Mouse (Mus musculus) ES-E14 (cell line): Measurements from ENCODE around the gene Tspan3. TPM values are rescaled to one million over a fixed set of nuclear protein-coding genes. Genes with fewer than 3 reads are reported as not detected.

ENCODE experiments used
- DNase-seq: peaks from one replicate; pipeline ENCODE4 v3.0.0-alpha.2; 2013; ENCODE audit warnings: low read depth, low spot score
- H3K27ac ChIP-seq: 2 replicates; pipeline ENCODE4 v1.5.1; 2012; ENCODE audit warnings: low read depth, mild to moderate bottlenecking, low read length, moderate library complexity, mixed read lengths; ENCODE audit not compliant: poor library complexity, insufficient read depth, severe bottlenecking
- H3K36me3 ChIP-seq: 2 replicates; pipeline ENCODE4 v1.6.1; 2012; ENCODE audit warnings: mild to moderate bottlenecking, low read length, moderate library complexity, mixed read lengths; ENCODE audit not compliant: control insufficient read depth, poor library complexity, insufficient read depth, severe bottlenecking
- H3K4me1 ChIP-seq, 2 experiments: fragments of 150-350 bp in 1 of 2; sonication (generic) in 1 of 2; 2 replicates each; pipeline ENCODE4 v1.6.1; 2012; ENCODE audit warnings: low read length in 2 of 2, mild to moderate bottlenecking in 1 of 2, mixed read lengths in 1 of 2; ENCODE audit not compliant: control insufficient read depth in 2 of 2, insufficient read depth in 2 of 2, poor library complexity in 1 of 2
- H3K4me3 ChIP-seq, 2 experiments: fragments of 150-350 bp in 1 of 2; sonication (generic) in 1 of 2; 2 replicates each; pipeline ENCODE4 v1.5.1; 2012; ENCODE audit warnings: low read length in 2 of 2, low read depth in 1 of 2, mild to moderate bottlenecking in 1 of 2, mixed read lengths in 1 of 2; ENCODE audit not compliant: insufficient read depth in 1 of 2, poor library complexity in 1 of 2, severe bottlenecking in 1 of 2
- H3K9ac ChIP-seq: 2 replicates; pipeline ENCODE4 v1.6.1; 2012; ENCODE audit warnings: low read depth, mild to moderate bottlenecking, low read length, mixed read lengths; ENCODE audit not compliant: poor library complexity, insufficient read depth, severe bottlenecking
- H3K9me3 ChIP-seq: fragments of 150-350 bp; sonication (generic); 2 replicates; pipeline ENCODE4 v1.6.1; 2012; ENCODE audit warnings: low read depth, mild to moderate bottlenecking, low read length; ENCODE audit not compliant: control insufficient read depth, insufficient read depth
- CHD2 ChIP-seq: IDR thresholded peaks from 2 replicates; pipeline ENCODE4 v1.6.1; 2014; ENCODE audit warnings: mild to moderate bottlenecking, low read depth, low read length, inconsistent platforms
- HCFC1 ChIP-seq: IDR thresholded peaks from 2 replicates; pipeline ENCODE4 v1.6.1; 2012; ENCODE audit warnings: low read length, inconsistent platforms, borderline replicate concordance; ENCODE audit not compliant: insufficient read depth
- MAFK ChIP-seq: IDR thresholded peaks from 2 replicates; pipeline ENCODE4 v1.6.1; 2014; ENCODE audit warnings: mild to moderate bottlenecking, low read depth, low read length, inconsistent platforms; ENCODE audit not compliant: insufficient read depth
- ZC3H11A ChIP-seq: IDR thresholded peaks from 2 replicates; pipeline ENCODE4 v1.6.1; 2012; ENCODE audit warnings: low read depth, mild to moderate bottlenecking, inconsistent platforms, low read length, borderline replicate concordance
- ZNF384 ChIP-seq: IDR thresholded peaks from 2 replicates; pipeline ENCODE4 v1.6.1; 2012; ENCODE audit warnings: low read depth, low read length, inconsistent platforms
- in situ Hi-C, 2 experiments: fragments of 600-800 bp; cut with MboI; formaldehyde crosslinking; loops; one replicate each; pipeline ENCODE4 v1.15.1; 2025; ENCODE audit warnings: low sequenced_read_pairs in 2 of 2, inconsistent platforms in 1 of 2; ENCODE audit not compliant: unreplicated experiment in 2 of 2
- total RNA-seq: library from RNA; depleted of rRNA; stranded (reverse); fragments of 300-350 nt; gene quantifications from 2 replicates; pipeline ENCODE4 v1.2.3, GENCODE M21; 2012

Gene Tspan3
- total RNA-seq, 1 experiment, result 158 TPM

- Histone ChIP-seq H3K9ac (no peak overlapping the region), H3K36me3 (no peaks in the 10 kb centered on the region; the same call in 1 of the 2 replicates)
Observed at GRCm38 (mm10) chr9:56126453-56127173, 38.7 kb downstream of the Tspan3 start.

GRCm38 (mm10) chr9:56124561-56124960 lies 40.7 kb downstream of the Tspan3 start:
- Histone ChIP-seq H3K27ac (no peak overlapping the region), H3K9ac (no peak overlapping the region), H3K9me3 (no peaks in the 10 kb centered on the region), H3K4me1 (peaks cover 0 to 28% of the 10 kb centered on the region in 2 experiments; a peak in 2 of 4 replicates), H3K4me3 (no peak overlapping the region; a peak in 1 of 4 replicates), H3K36me3 (no peaks in the 10 kb centered on the region; the same call in 1 of the 2 replicates)
- TF ChIP-seq ZNF384 (no peak), MAFK (no peak), HCFC1 (no peak), ZC3H11A (no peak), CHD2 (no peak)
- DNase-seq, result no peak
- in situ Hi-C loops, result no loop called here

More at GRCm38 (mm10) chr9:56126453-56127173, 38.7 kb downstream of the Tspan3 start:
- TF ChIP-seq HCFC1, result no peak
- TF ChIP-seq CHD2, result no peak
- no peak for TF ChIP-seq ZNF384
- no peak for TF ChIP-seq ZC3H11A
- TF ChIP-seq MAFK, result no peak
- in situ Hi-C loops, result no loop called here
- DNase-seq, result no peak
- Histone ChIP-seq H3K4me1 (peaks cover 0 to 18% of the 10 kb centered on the region in 2 experiments; a peak in 1 of 4 replicates), H3K9me3 (no peaks in the 10 kb centered on the region), H3K4me3 (no peak overlapping the region), H3K27ac (no peak overlapping the region)

- H3K9ac ChIP-seq, result no peak overlapping the region
- DNase-seq, result no peak
- no peak for TF ChIP-seq MAFK
- no peak for TF ChIP-seq HCFC1
- no peak for TF ChIP-seq CHD2
- no peak for TF ChIP-seq ZC3H11A
- TF ChIP-seq ZNF384, result no peak
- in situ Hi-C loops, result no loop called here
- H3K4me1 ChIP-seq, result peaks cover 0 to 30% of the 10 kb centered on the region in 2 experiments; a peak in 2 of 4 replicates
- H3K4me3 ChIP-seq, result no peak overlapping the region
- no peak overlapping the region for H3K27ac ChIP-seq
- H3K9me3 ChIP-seq, result no peaks in the 10 kb centered on the region
- no peaks in the 10 kb centered on the region for H3K36me3 ChIP-seq
Observed at GRCm38 (mm10) chr9:56123613-56124012, 41.7 kb downstream of the Tspan3 start.

- TF ChIP-seq HCFC1 (no peak), MAFK (no peak), ZNF384 (no peak), CHD2 (no peak), ZC3H11A (no peak)
- no peak overlapping the region for H3K27ac ChIP-seq
- DNase-seq, result no peak
- H3K36me3 ChIP-seq, result no peaks in the 10 kb centered on the region
- H3K9me3 ChIP-seq, result no peaks in the 10 kb centered on the region
- in situ Hi-C loops, result no loop called here
- no peak overlapping the region for H3K4me3 ChIP-seq
- peaks cover 0 to 28% of the 10 kb centered on the region in 2 experiments; a peak in 2 of 4 replicates for H3K4me1 ChIP-seq
- H3K9ac ChIP-seq, result no peak overlapping the region
Observed at GRCm38 (mm10) chr9:56122973-56123372, 42.3 kb downstream of the Tspan3 start.
